Comparison of ENCODE assay signal across 14 mouse cellular contexts in genomic region chr1:170498645-170499044, GRCm38 (mm10).
"Had no signal": no experiment of that assay in that cellular context is flagged by ENCODE, and none has a peak within 500 bp of the region (broad histone marks: within the 10 kb centered on the region; RNA-seq: fewer than 3 reads in every experiment).

No protein-coding gene starts in this region.

- H3K4me2 ChIP-seq: kidney, embryonic 15.5 days; limb, embryonic 13.5 days; liver, embryonic 11.5 days; liver, embryonic 15.5 days; midbrain, embryonic 12.5 days; neural tube, embryonic 15.5 days had no signal

- H3K27me3 ChIP-seq: kidney, embryonic 15.5 days; limb, embryonic 13.5 days; liver, embryonic 15.5 days; neural tube, embryonic 15.5 days had no signal

- ATAC-seq: lung, postnatal 0 days had no signal

- H3K27ac ChIP-seq: kidney, embryonic 15.5 days; limb, embryonic 13.5 days; liver, embryonic 15.5 days; midbrain, embryonic 12.5 days; neural tube, embryonic 15.5 days; stomach, postnatal 0 days had no signal

- H3K9ac ChIP-seq: kidney, embryonic 15.5 days; limb, embryonic 13.5 days; liver, embryonic 15.5 days; midbrain, embryonic 12.5 days; neural tube, embryonic 15.5 days had no signal

- DNase-seq: kidney, postnatal 14 days; left cerebral cortex, postnatal 4 days; lung, adult 2 months; lung, postnatal 36 days; thymus, postnatal 14 days had no signal

- H3K4me3 ChIP-seq: kidney, embryonic 15.5 days; limb, embryonic 13.5 days; liver, embryonic 15.5 days; midbrain, embryonic 12.5 days; myocyte; neural tube, embryonic 15.5 days had no signal

- H3K9me3 ChIP-seq: kidney, embryonic 15.5 days; limb, embryonic 13.5 days; liver, embryonic 15.5 days; midbrain, embryonic 12.5 days; neural tube, embryonic 15.5 days had no signal

- H3K36me3 ChIP-seq: kidney, embryonic 15.5 days; limb, embryonic 13.5 days; liver, embryonic 15.5 days; midbrain, embryonic 12.5 days; neural tube, embryonic 15.5 days had no signal
